In the genomic region with DNA sequence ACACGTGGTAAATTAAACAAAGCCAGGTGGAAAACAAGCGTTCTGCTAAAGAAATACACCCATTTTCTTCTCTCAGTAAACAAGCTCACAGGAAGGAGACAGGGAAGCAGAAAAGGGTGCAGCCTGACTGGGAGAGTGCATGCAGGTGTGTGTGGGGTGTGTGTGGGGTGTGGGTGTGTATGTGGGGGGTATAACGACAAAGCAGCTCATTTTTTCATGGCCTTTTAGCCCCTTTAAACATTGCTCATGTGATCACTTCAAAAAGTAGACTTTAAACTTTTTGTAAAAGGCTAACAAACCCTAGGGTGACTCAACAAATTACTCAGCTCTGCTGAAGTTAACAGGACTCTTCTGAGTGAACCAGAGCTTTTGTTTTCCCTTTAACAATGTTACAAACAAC, we compare ENCODE assay signal across 8 mouse cellular contexts. TPM values are rescaled to one million over a fixed set of nuclear protein-coding genes. Genes with fewer than 3 reads are reported as not detected.
DNase-seq lines count a peak whose midpoint lies in the region; ATAC-seq and TF ChIP-seq lines count a peak whose summit lies in the region.

No protein-coding gene starts in this region.

- H3K27me3 ChIP-seq in kidney, adult 2 months (replicated peaks; ENCODE audit: control insufficient read depth, insufficient read depth, low read length): no peaks in the 10 kb centered on the region; the same call in 1 of the 2 replicates
- H3K27me3 ChIP-seq in G1E (ENCODE audit: insufficient read depth, low read length) (no peaks in the 10 kb centered on the region), myocyte (ENCODE audit: control insufficient read depth, insufficient read depth, insufficient read length) (no peaks in the 10 kb centered on the region)
- no peaks in the 10 kb centered on the region for H3K27me3 ChIP-seq in hindbrain, embryonic 15.5 days

- H3K9me3 ChIP-seq in G1E (replicated peaks): no peaks in the 10 kb centered on the region
- no peaks in the 10 kb centered on the region for H3K9me3 ChIP-seq in hindbrain, embryonic 15.5 days

- H3K4me3 ChIP-seq in kidney, adult 2 months (ENCODE audit: insufficient read depth, low read depth, low read length): peak overlapping the region; percentile 50
- peak overlapping the region; percentile 84; the same call in 1 of the 2 replicates for H3K4me3 ChIP-seq in G1E (ENCODE audit: low read depth, low read length)
- no peak overlapping the region for H3K4me3 ChIP-seq in hindbrain, embryonic 15.5 days
- peak overlapping the region; percentile 81 for H3K4me3 ChIP-seq in myocyte

- H3K4me1 ChIP-seq in kidney, adult 2 months (ENCODE audit: control insufficient read depth, insufficient read depth, low read length): peaks cover 3% of the 10 kb centered on the region; the same call in 1 of the 2 replicates
- H3K4me1 ChIP-seq in G1E (ENCODE audit: insufficient read depth, low read depth, low read length): peaks cover 37% of the 10 kb centered on the region
- H3K4me1 ChIP-seq in hindbrain, embryonic 15.5 days (replicated peaks): peaks cover 17% of the 10 kb centered on the region; the same call in 1 of the 2 replicates

- no peak overlapping the region for H3K9ac ChIP-seq in hindbrain, embryonic 15.5 days

- DNase-seq in kidney, adult 2 months: no peak
- DNase-seq in kidney, adult 18-20 months: no peak
- no peak for DNase-seq in G1E (ENCODE audit: low spot score)
- DNase-seq in right cerebral cortex, postnatal 14 days: no peak
- no peak for DNase-seq in cerebellum, adult 8-10 months

- peak overlapping the region; percentile 80 for H3K27ac ChIP-seq in kidney, adult 2 months (ENCODE audit: insufficient read depth, low read depth, low read length)
- no peak overlapping the region for H3K27ac ChIP-seq in hindbrain, embryonic 15.5 days (replicated peaks)

- WGBS in kidney, adult 2 months: 13% methylated on average over 3 of the region's 3 CpGs
- WGBS in hindbrain, embryonic 15.5 days: 57% methylated on average over 3 of the region's 3 CpGs

- H3K4me2 ChIP-seq in hindbrain, embryonic 15.5 days: peak overlapping the region; percentile 95
- peak overlapping the region; percentile 99 for H3K4me2 ChIP-seq in myocyte (ENCODE audit: low read depth)

- H3ac ChIP-seq in myocyte (ENCODE audit: control insufficient read depth, insufficient read length): no peak overlapping the region

- no peak for ATAC-seq in G1E (ENCODE audit: extremely low read depth, insufficient number of reproducible peaks, low FRiP score, poor library complexity, severe bottlenecking)
- ATAC-seq in hindbrain, embryonic 15.5 days (ENCODE audit: low FRiP score, low read depth): no peak
- no peak for ATAC-seq in inflammation-experienced regulatory T-cells, adult 6 months

- peaks cover 33% of the 10 kb centered on the region for H3K79me2 ChIP-seq in myocyte (ENCODE audit: control insufficient read depth, insufficient read depth)

- TF ChIP-seq CTCF in kidney, adult 2 months (conservative IDR thresholded peaks at IDR 0.05; ENCODE audit: insufficient read depth, insufficient read length, low read depth, low read length): no peak
- TF ChIP-seq CTCF in G1E (IDR thresholded peaks at IDR 0.05; ENCODE audit: low read depth, low read length): no peak

- no peaks in the 10 kb centered on the region for H3K36me3 ChIP-seq in kidney, adult 2 months (ENCODE audit: control insufficient read depth, insufficient read depth, low read length)
- H3K36me3 ChIP-seq in G1E (replicated peaks): peaks cover 37% of the 10 kb centered on the region
- no peaks in the 10 kb centered on the region for H3K36me3 ChIP-seq in hindbrain, embryonic 15.5 days
- H3K36me3 ChIP-seq in myocyte (ENCODE audit: control insufficient read depth, insufficient read depth): no peaks in the 10 kb centered on the region

- no peak for TF ChIP-seq POLR2A in kidney, adult 2 months (IDR thresholded peaks at IDR 0.05; ENCODE audit: low read depth, low read length)
- no peak for TF ChIP-seq POLR2A in myocyte (IDR thresholded peaks at IDR 0.05; ENCODE audit: insufficient read length, low read depth)

TF ChIP-seq in myocyte, 11 proteins besides CTCF, POLR2A, EP300 and RAD21:
- no peak for TF ChIP-seq USF1 (IDR thresholded peaks at IDR 0.05; ENCODE audit: low read depth)
- TF ChIP-seq MAX (IDR thresholded peaks at IDR 0.05; ENCODE audit: low read depth): no peak
- TF ChIP-seq REST (IDR thresholded peaks at IDR 0.05; ENCODE audit: insufficient read depth, insufficient read length): no peak
- TF ChIP-seq TCF3 (IDR thresholded peaks at IDR 0.05; ENCODE audit: insufficient read length, low read depth): no peak
- no peak for TF ChIP-seq E2F4 (IDR thresholded peaks at IDR 0.05; ENCODE audit: insufficient read depth)
- no peak for TF ChIP-seq MYOG (IDR thresholded peaks at IDR 0.05; ENCODE audit: control insufficient read depth in 1 of 3, insufficient read depth in 1 of 3, insufficient read length in 2 of 3, low read depth in 2 of 3)
- no peak for TF ChIP-seq TCF12 (IDR thresholded peaks at IDR 0.05; ENCODE audit: insufficient read depth, poor library complexity, severe bottlenecking)
- TF ChIP-seq SRF (IDR thresholded peaks at IDR 0.05; ENCODE audit: control insufficient read depth, insufficient read length, low read depth): no peak
- no peak for TF ChIP-seq POLR2AphosphoS2 (IDR thresholded peaks at IDR 0.05; ENCODE audit: insufficient read length, low read depth)
- no peak for TF ChIP-seq MYOD1 (IDR thresholded peaks at IDR 0.05; ENCODE audit: control insufficient read depth in 1 of 3, insufficient read length in 2 of 3, low read depth in 2 of 3)
- TF ChIP-seq CEBPB (IDR thresholded peaks at IDR 0.05; ENCODE audit: insufficient read depth, poor library complexity, severe bottlenecking): no peak

RNA-seq across cellular contexts. Expression of gene Anxa7, which starts 1.5 kb away (rescaled TPM):
- 84.0 and 92.2 TPM in 2 replicates for polyA plus RNA-seq in kidney, adult 2 months (2012; rRNA removed)
- total RNA-seq in G1E (2014; fragmentation: Nextera tagmentation) (87.7 and 107 TPM in 2 replicates), G1E (2017) (84.4 and 85.4 TPM in 2 replicates)
- polyA plus RNA-seq in G1E (2012) (33.6 and 40.4 TPM in 2 replicates), myocyte (2012; fragmentation: generic; extraction: Trizol) (75.0 TPM)
- polyA plus RNA-seq in hindbrain, embryonic 15.5 days (2015; fragmentation: Nextera tagmentation; extraction: Ambion mirVana): 15.8 and 20.6 TPM in 2 replicates
- polyA plus RNA-seq in inflammation-experienced regulatory T-cells, adult 6 months (2017; shearing (Covaris generic)): 10 to 100 TPM; 63.4 to 98.4 (median 72.4) TPM

RNA-seq across cellular contexts. Expression of gene Mss51, which starts 18.3 kb away (rescaled TPM):
- polyA plus RNA-seq in kidney, adult 2 months (2012; rRNA removed): 0.19 and 0.45 TPM in 2 replicates
- total RNA-seq in G1E (2014; fragmentation: Nextera tagmentation) (2.5 and 3.0 TPM in 2 replicates), G1E (2017) (1.0 and 1.2 TPM in 2 replicates)
- polyA plus RNA-seq in G1E (2012) (0.12 TPM in 2 replicates), myocyte (2012; fragmentation: generic; extraction: Trizol) (7.2 TPM)
- polyA plus RNA-seq in hindbrain, embryonic 15.5 days (2015; fragmentation: Nextera tagmentation; extraction: Ambion mirVana): 0.39 and 0.67 TPM in 2 replicates
- polyA plus RNA-seq in inflammation-experienced regulatory T-cells, adult 6 months (2017; shearing (Covaris generic)): 1 to 10 TPM; 1.0 to 3.2 (median 1.9) TPM

RNA-seq across cellular contexts. Expression of gene Cfap70, which starts 26.4 kb away (rescaled TPM):
- 0.77 and 1.0 TPM in 2 replicates for polyA plus RNA-seq in kidney, adult 2 months (2012; rRNA removed)
- total RNA-seq in G1E (2014; fragmentation: Nextera tagmentation) (not detected in 2 replicates), G1E (2017) (0.23 TPM in 1 of 2 replicates, not detected in the other)
- polyA plus RNA-seq in G1E (2012) (not detected in 2 replicates), myocyte (2012; fragmentation: generic; extraction: Trizol) (not detected)
- 1.1 and 1.5 TPM in 2 replicates for polyA plus RNA-seq in hindbrain, embryonic 15.5 days (2015; fragmentation: Nextera tagmentation; extraction: Ambion mirVana)
- polyA plus RNA-seq in inflammation-experienced regulatory T-cells, adult 6 months (2017; shearing (Covaris generic)): not detected
